Mouse (Mus musculus): ENCODE results near the gene Nhlh1. TPM values are rescaled to one million over a fixed set of nuclear protein-coding genes. Genes with fewer than 3 reads are reported as not detected.

The Nhlh1 gene
- polyA plus RNA-seq, 1 experiment from 2014 or later: 2.1 TPM

GRCm38 (mm10) chr1:172071556-172071955, 14.2 kb upstream of the Nhlh1 start:
- 68% methylated on average over 4 of the region's 4 CpGs for WGBS
- no peak overlapping the region for H3K9ac ChIP-seq
- no peaks in the 10 kb centered on the region for H3K9me3 ChIP-seq (replicated peaks)
- no peak overlapping the region for H3K4me2 ChIP-seq (replicated peaks)
- H3K36me3 ChIP-seq: peaks cover 99% of the 10 kb centered on the region
- H3K4me1 ChIP-seq: no peaks in the 10 kb centered on the region
- no peak for ATAC-seq (ENCODE audit: insufficient number of reproducible peaks, low FRiP score, low TSS enrichment, low read depth)
- no peaks in the 10 kb centered on the region for H3K27me3 ChIP-seq
- no peak overlapping the region for H3K27ac ChIP-seq (replicated peaks)
- H3K4me3 ChIP-seq (replicated peaks): no peak overlapping the region

- H3K9me3 ChIP-seq (replicated peaks): no peaks in the 10 kb centered on the region
- no peak overlapping the region for H3K4me3 ChIP-seq (replicated peaks)
- no peak overlapping the region for H3K4me2 ChIP-seq (replicated peaks)
- H3K9ac ChIP-seq: no peak overlapping the region
- no peak overlapping the region for H3K27ac ChIP-seq (replicated peaks)
- WGBS: 53% methylated on average over 6 of the region's 6 CpGs
- H3K36me3 ChIP-seq: peaks cover 99% of the 10 kb centered on the region
- ATAC-seq (ENCODE audit: insufficient number of reproducible peaks, low FRiP score, low TSS enrichment, low read depth): no peak
- no peaks in the 10 kb centered on the region for H3K4me1 ChIP-seq
- no peaks in the 10 kb centered on the region for H3K27me3 ChIP-seq
These were observed 12.9 kb upstream of the Nhlh1 start for GRCm38 (mm10) chr1:172070227-172070626.

- no peaks in the 10 kb centered on the region for H3K9me3 ChIP-seq (replicated peaks)
- peaks cover 3% of the 10 kb centered on the region; the same call in 1 of the 2 replicates for H3K4me1 ChIP-seq
- H3K9ac ChIP-seq: no peak overlapping the region
- ATAC-seq (ENCODE audit: insufficient number of reproducible peaks, low FRiP score, low TSS enrichment, low read depth): no peak
- WGBS: 70% methylated on average over 13 of the region's 13 CpGs
- no peaks in the 10 kb centered on the region for H3K27me3 ChIP-seq
- peaks cover 57% of the 10 kb centered on the region for H3K36me3 ChIP-seq
- H3K4me2 ChIP-seq (replicated peaks): no peak overlapping the region
- H3K27ac ChIP-seq (replicated peaks): no peak overlapping the region
- no peak overlapping the region for H3K4me3 ChIP-seq (replicated peaks)
These were observed 7.3 kb upstream of the Nhlh1 start for GRCm38 (mm10) chr1:172064613-172065141.

- 55% methylated on average over 4 of the region's 4 CpGs for WGBS
- no peak overlapping the region for H3K4me2 ChIP-seq (replicated peaks)
- no peak for ATAC-seq (ENCODE audit: insufficient number of reproducible peaks, low FRiP score, low TSS enrichment, low read depth)
- H3K27ac ChIP-seq (replicated peaks): no peak overlapping the region
- H3K9ac ChIP-seq: no peak overlapping the region
- H3K4me3 ChIP-seq (replicated peaks): no peak overlapping the region
- H3K9me3 ChIP-seq (replicated peaks): no peaks in the 10 kb centered on the region
- H3K4me1 ChIP-seq: peaks cover 5% of the 10 kb centered on the region
- peaks cover 45% of the 10 kb centered on the region for H3K36me3 ChIP-seq
- no peaks in the 10 kb centered on the region for H3K27me3 ChIP-seq
These were observed 6.1 kb upstream of the Nhlh1 start for GRCm38 (mm10) chr1:172063291-172064023.

- H3K4me2 ChIP-seq (replicated peaks): no peak overlapping the region
- WGBS: 86% methylated on average over 2 of the region's 2 CpGs
- no peaks in the 10 kb centered on the region for H3K9me3 ChIP-seq (replicated peaks)
- no peak overlapping the region for H3K9ac ChIP-seq
- H3K27ac ChIP-seq (replicated peaks): no peak overlapping the region
- ATAC-seq (ENCODE audit: insufficient number of reproducible peaks, low FRiP score, low TSS enrichment, low read depth): no peak
- 0 out of 2 replicates have a peak, but pooled peaks cover 1% of the 10 kb centered on the region for H3K27me3 ChIP-seq
- peaks cover 16% of the 10 kb centered on the region for H3K4me1 ChIP-seq
- peaks cover 31% of the 10 kb centered on the region for H3K36me3 ChIP-seq
- H3K4me3 ChIP-seq (replicated peaks): no peak overlapping the region
These were observed 4.7 kb upstream of the Nhlh1 start for GRCm38 (mm10) chr1:172062101-172062500.

GRCm38 (mm10) chr1:172061217-172061616, 3.8 kb upstream of the Nhlh1 start:
- Histone ChIP-seq H3K9ac (no peak overlapping the region), H3K4me3 (replicated peaks) (no peak overlapping the region), H3K27ac (replicated peaks) (no peak overlapping the region)

GRCm38 (mm10) chr1:172060659-172061058, 3.3 kb upstream of the Nhlh1 start:
- H3K27ac ChIP-seq (replicated peaks): no peak overlapping the region
- ATAC-seq (ENCODE audit: insufficient number of reproducible peaks, low FRiP score, low TSS enrichment, low read depth): no peak

More at GRCm38 (mm10) chr1:172061217-172061616, 3.8 kb upstream of the Nhlh1 start:
- Histone ChIP-seq H3K36me3 (peaks cover 23% of the 10 kb centered on the region), H3K4me1 (peaks cover 16% of the 10 kb centered on the region), H3K9me3 (replicated peaks) (no peaks in the 10 kb centered on the region), H3K27me3 (peaks cover 8% of the 10 kb centered on the region; the same call in 1 of the 2 replicates), H3K4me2 (replicated peaks) (no peak overlapping the region)
- 40% methylated on average over 8 of the region's 8 CpGs for WGBS
- no peak for ATAC-seq (ENCODE audit: insufficient number of reproducible peaks, low FRiP score, low TSS enrichment, low read depth)

GRCm38 (mm10) chr1:172058874-172059273, 1.5 kb upstream of the Nhlh1 start:
- no peak overlapping the region for H3K4me3 ChIP-seq (replicated peaks)
- H3K36me3 ChIP-seq: no peaks in the 10 kb centered on the region
- peaks cover 31% of the 10 kb centered on the region for H3K27me3 ChIP-seq
- no peaks in the 10 kb centered on the region for H3K9me3 ChIP-seq (replicated peaks)
- no peak overlapping the region for H3K4me2 ChIP-seq (replicated peaks)
- H3K9ac ChIP-seq: no peak overlapping the region
- peaks cover 22% of the 10 kb centered on the region for H3K4me1 ChIP-seq
- 39% methylated on average over 7 of the region's 7 CpGs for WGBS
- no peak overlapping the region for H3K27ac ChIP-seq (replicated peaks)
- peak; percentile 64 for ATAC-seq (ENCODE audit: insufficient number of reproducible peaks, low FRiP score, low TSS enrichment, low read depth)

More at GRCm38 (mm10) chr1:172060659-172061058, 3.3 kb upstream of the Nhlh1 start:
- H3K9me3 ChIP-seq (replicated peaks): no peaks in the 10 kb centered on the region
- peaks cover 14% of the 10 kb centered on the region; the same call in 1 of the 2 replicates for H3K27me3 ChIP-seq
- no peak overlapping the region for H3K9ac ChIP-seq
- H3K4me1 ChIP-seq: peaks cover 16% of the 10 kb centered on the region
- H3K4me3 ChIP-seq (replicated peaks): no peak overlapping the region
- H3K36me3 ChIP-seq: peaks cover 17% of the 10 kb centered on the region
- WGBS: 44% methylated on average over 4 of the region's 4 CpGs
- H3K4me2 ChIP-seq (replicated peaks): no peak overlapping the region

- H3K9me3 ChIP-seq (replicated peaks): no peaks in the 10 kb centered on the region
- peaks cover 36% of the 10 kb centered on the region for H3K27me3 ChIP-seq
- 0 out of 2 replicates have a peak overlapping the region, but pooled peaks have one; percentile 13 for H3K27ac ChIP-seq (replicated peaks)
- peaks cover 28% of the 10 kb centered on the region for H3K4me1 ChIP-seq
- no peak overlapping the region for H3K4me3 ChIP-seq (replicated peaks)
- H3K9ac ChIP-seq: no peak overlapping the region
- 54% methylated on average over 6 of the region's 6 CpGs for WGBS
- ATAC-seq (ENCODE audit: insufficient number of reproducible peaks, low FRiP score, low TSS enrichment, low read depth): no peak
- H3K4me2 ChIP-seq (replicated peaks): no peak overlapping the region; the same call in 1 of the 2 replicates
- H3K36me3 ChIP-seq: no peaks in the 10 kb centered on the region
These were observed 948 bp upstream of the Nhlh1 start for GRCm38 (mm10) chr1:172058321-172058720.

- peaks cover 33% of the 10 kb centered on the region for H3K4me1 ChIP-seq
- H3K9ac ChIP-seq: no peak overlapping the region
- no peak overlapping the region for H3K27ac ChIP-seq (replicated peaks)
- H3K4me3 ChIP-seq (replicated peaks): no peak overlapping the region; the same call in 1 of the 2 replicates
- ATAC-seq (ENCODE audit: insufficient number of reproducible peaks, low FRiP score, low TSS enrichment, low read depth): no peak
- no peaks in the 10 kb centered on the region for H3K36me3 ChIP-seq
- H3K9me3 ChIP-seq (replicated peaks): no peaks in the 10 kb centered on the region
- H3K27me3 ChIP-seq: peaks cover 53% of the 10 kb centered on the region
- no peak overlapping the region for H3K4me2 ChIP-seq (replicated peaks)
- WGBS: 73% methylated on average over 4 of the region's 4 CpGs
These were observed 1.1 kb downstream of the Nhlh1 start for GRCm38 (mm10) chr1:172056251-172056650.

- Histone ChIP-seq H3K36me3 (no peaks in the 10 kb centered on the region), H3K27me3 (peaks cover 53% of the 10 kb centered on the region), H3K9ac (no peak overlapping the region), H3K4me2 (replicated peaks) (peak overlapping the region; percentile 60), H3K27ac (replicated peaks) (no peak overlapping the region), H3K4me1 (peaks cover 40% of the 10 kb centered on the region), H3K4me3 (replicated peaks) (peak overlapping the region; percentile 39), H3K9me3 (replicated peaks) (no peaks in the 10 kb centered on the region)
- no peak for ATAC-seq (ENCODE audit: insufficient number of reproducible peaks, low FRiP score, low TSS enrichment, low read depth)
- 4% methylated on average over 42 of the region's 42 CpGs for WGBS
These were observed 3.6 kb downstream of the Nhlh1 start for GRCm38 (mm10) chr1:172053541-172054440.

Data from embryonic facial prominence, embryonic 15.5 days (tissue).